In genomic region chr6:146871975-146872374, GRCm38 (mm10) we compare ENCODE assay signal across 24 mouse cellular contexts. TPM values are rescaled to one million over a fixed set of nuclear protein-coding genes. Genes with fewer than 3 reads are reported as not detected.
"Had no signal": no experiment of that assay in that cellular context is flagged by ENCODE, and none has a peak within 500 bp of the region (broad histone marks: within the 10 kb centered on the region; RNA-seq: fewer than 3 reads in every experiment).

No protein-coding gene starts in this region.

- H3K27me3 ChIP-seq: lung, embryonic 15.5 days; midbrain, embryonic 12.5 days; neural tube, embryonic 12.5 days; stomach, embryonic 15.5 days had no signal

- DNase-seq: liver; lung, adult 2 months; lung, postnatal 14 days; lung, postnatal 4 days; midbrain, embryonic 14.5 days; right cerebral cortex, postnatal 14 days; thymus, postnatal 36 days had no signal

- H3K27ac ChIP-seq: liver, embryonic 14.5 days; lung, embryonic 15.5 days; midbrain, embryonic 10.5 days; midbrain, embryonic 12.5 days; neural tube, embryonic 12.5 days; stomach, embryonic 15.5 days; stomach, postnatal 0 days had no signal

- H3K4me2 ChIP-seq: liver, embryonic 11.5 days; lung, embryonic 15.5 days; midbrain, embryonic 12.5 days; neural tube, embryonic 12.5 days; stomach, embryonic 15.5 days had no signal

- H3K9me3 ChIP-seq: stomach, embryonic 15.5 days had no signal

- H3K4me1 ChIP-seq: lung, embryonic 15.5 days; midbrain, embryonic 12.5 days; neural tube, embryonic 12.5 days; stomach, embryonic 15.5 days had no signal

- ATAC-seq: lung, postnatal 0 days had no signal

- H3K4me3 ChIP-seq: lung, embryonic 15.5 days; midbrain, embryonic 10.5 days; midbrain, embryonic 12.5 days; neural tube, embryonic 12.5 days; stomach, embryonic 15.5 days had no signal

- H3K36me3 ChIP-seq: lung, embryonic 15.5 days; midbrain, embryonic 10.5 days; midbrain, embryonic 12.5 days; neural tube, embryonic 12.5 days; stomach, embryonic 15.5 days had no signal

- H3K9ac ChIP-seq: liver, embryonic 14.5 days; lung, embryonic 15.5 days; midbrain, embryonic 12.5 days; neural tube, embryonic 12.5 days; stomach, embryonic 15.5 days had no signal

RNA-seq across cellular contexts. Expression of gene Smco2, which starts 22.1 kb away (rescaled TPM):
- total RNA-seq: megakaryocyte-erythroid progenitor cell, adult 5-6 weeks; midbrain, postnatal 0 days; monocyte, adult 5-6 weeks; neutrophil, adult 5-6 weeks had no signal
- polyA plus RNA-seq: liver, embryonic 11.5 days; liver, embryonic 14.5 days; liver, embryonic 16.5 days; lung, embryonic 15.5 days; lung, postnatal 0 days; midbrain, embryonic 10.5 days; midbrain, embryonic 12.5 days; midbrain, embryonic 14.5 days; midbrain, postnatal 0 days; neural tube, embryonic 12.5 days; neural tube, embryonic 14.5 days; spleen, adult 2 months; stomach, embryonic 15.5 days; stomach, postnatal 0 days; urinary bladder, adult 2 months had no signal
